Mouse (Mus musculus): ENCODE measurements at regions not wholly inside any gene's neighbourhood (a gene's known extent, or its start where the extent isn't known, plus 50 kb on each side); places are given as distances from the start of the nearest gene placed in this dataset.

- no peak for DNase-seq (ENCODE audit: low read depth, low spot score)
Measured at GRCm38 (mm10) chr9:47433185-47433584, 96.8 kb upstream of the Cadm1 start.

GRCm38 (mm10) chr9:47434091-47434490 lies 95.9 kb upstream of the Cadm1 start:
- DNase-seq (ENCODE audit: low read depth, low spot score), result no peak

DNA sequence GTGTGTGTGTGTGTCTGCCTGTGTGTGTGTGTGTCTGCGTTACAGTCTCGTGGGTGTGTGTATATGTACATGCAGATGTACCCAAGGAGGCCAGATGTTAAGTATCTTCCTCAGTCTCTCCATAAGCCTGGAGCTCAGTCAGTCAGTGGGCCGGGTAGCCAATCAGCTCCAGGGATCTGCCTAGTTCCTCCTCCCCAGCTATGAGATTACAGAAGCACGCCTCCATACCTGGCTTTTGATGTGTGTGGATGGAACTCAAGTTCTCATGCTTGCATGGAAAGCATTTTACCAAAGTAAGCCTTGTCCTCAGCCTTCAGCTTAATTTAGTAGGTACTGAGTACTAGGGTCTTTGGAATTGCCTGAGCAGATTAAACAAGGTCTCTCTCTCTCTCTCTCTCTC lies 91.0 kb upstream of the Cadm1 start:
- DNase-seq (ENCODE audit: low read depth, low spot score), result no peak

- DNase-seq (ENCODE audit: low read depth, low spot score), result no peak
Measured at GRCm38 (mm10) chr9:47439506-47439905, 90.5 kb upstream of the Cadm1 start.

DNA sequence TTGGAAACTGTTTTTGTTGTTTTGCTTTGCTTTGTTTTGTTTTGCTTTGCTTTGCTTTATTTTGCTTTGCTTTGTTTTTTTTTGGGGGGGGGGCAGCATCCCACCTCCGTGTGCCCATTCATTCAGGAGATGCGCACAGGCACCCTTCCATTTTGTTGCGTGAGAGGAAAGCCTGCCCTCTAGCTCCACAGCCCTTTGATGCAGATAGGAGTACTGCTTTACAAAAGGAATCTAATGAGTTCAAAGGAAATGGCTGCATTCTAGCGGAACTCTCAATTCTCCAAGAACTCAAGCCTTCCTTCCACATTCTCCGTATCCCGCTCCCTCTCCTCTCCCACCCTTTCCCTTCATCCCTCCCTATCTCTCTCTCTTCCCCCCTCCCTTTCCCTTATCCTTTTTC lies 89.8 kb upstream of the Cadm1 start:
- DNase-seq (ENCODE audit: low read depth, low spot score), result no peak

DNA sequence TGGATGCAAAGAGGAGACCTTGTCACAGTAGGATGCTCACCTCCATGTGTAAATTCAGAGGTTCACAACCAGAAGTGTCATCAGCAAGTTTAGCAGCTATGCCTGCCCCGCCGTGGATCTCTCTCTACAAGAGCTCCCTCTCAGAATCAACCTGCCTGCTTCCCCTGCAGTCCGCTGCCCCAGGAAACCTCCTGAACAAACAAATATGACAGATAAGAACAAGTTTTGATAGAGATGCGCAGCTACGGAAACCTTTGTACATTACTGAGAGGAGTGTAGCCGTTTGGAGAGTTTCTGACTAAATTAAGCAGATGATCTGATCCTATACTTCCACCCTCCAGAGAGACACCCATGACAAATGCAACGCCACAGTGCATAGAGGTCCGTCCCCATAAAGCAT lies 88.8 kb upstream of the Cadm1 start:
- no peak for DNase-seq (ENCODE audit: low read depth, low spot score)

- DNase-seq (ENCODE audit: low read depth, low spot score), result no peak
Measured at GRCm38 (mm10) chr9:47444168-47444567, 85.8 kb upstream of the Cadm1 start.

DNA sequence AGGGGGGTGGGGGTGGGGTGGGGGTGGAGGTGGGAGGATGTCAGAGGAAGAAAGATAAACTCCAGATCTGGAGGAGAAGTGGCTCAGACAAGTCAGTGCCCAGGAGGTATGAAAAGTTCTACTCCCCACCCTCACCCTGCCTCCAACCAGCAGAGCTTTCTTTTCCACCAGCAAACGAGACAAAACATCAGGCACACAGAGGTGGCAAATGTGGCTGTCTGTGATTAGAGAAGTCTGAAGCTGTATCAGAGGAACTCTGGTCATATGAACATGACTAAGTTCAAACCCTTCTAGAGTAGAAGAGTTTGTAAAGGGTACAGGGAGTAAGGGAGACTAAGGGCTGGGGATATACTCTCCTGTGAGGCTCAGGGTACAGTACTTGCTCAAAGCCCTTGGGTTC lies 85.2 kb upstream of the Cadm1 start:
- no peak for DNase-seq (ENCODE audit: low read depth, low spot score)

DNA sequence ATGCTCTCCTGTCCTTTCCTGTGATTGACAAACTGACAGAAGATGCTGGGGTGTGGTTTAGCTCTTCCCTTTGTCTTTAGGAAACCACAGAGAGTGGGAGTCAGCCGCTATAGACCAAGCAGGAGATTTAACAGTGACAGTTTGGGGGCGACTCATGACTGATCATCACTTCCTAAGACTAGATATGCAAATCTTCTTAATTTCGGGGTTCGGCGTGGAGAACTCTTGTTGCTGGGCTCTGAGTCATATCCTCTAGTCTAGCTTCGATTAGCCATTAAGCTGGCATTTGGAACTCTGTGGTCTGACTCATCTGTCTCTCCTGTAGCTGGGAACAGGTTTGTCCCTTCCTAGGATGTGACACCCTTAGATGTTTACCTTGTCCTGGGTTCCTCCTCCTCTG lies 84.6 kb upstream of the Cadm1 start:
- DNase-seq (ENCODE audit: low read depth, low spot score), result no peak

- no peak for DNase-seq (ENCODE audit: low read depth, low spot score)
Measured at GRCm38 (mm10) chr9:47452752-47453151, 77.2 kb upstream of the Cadm1 start.

- DNase-seq (ENCODE audit: low read depth, low spot score), result no peak
Measured at GRCm38 (mm10) chr9:47458721-47459418, 71.1 kb upstream of the Cadm1 start.

DNA sequence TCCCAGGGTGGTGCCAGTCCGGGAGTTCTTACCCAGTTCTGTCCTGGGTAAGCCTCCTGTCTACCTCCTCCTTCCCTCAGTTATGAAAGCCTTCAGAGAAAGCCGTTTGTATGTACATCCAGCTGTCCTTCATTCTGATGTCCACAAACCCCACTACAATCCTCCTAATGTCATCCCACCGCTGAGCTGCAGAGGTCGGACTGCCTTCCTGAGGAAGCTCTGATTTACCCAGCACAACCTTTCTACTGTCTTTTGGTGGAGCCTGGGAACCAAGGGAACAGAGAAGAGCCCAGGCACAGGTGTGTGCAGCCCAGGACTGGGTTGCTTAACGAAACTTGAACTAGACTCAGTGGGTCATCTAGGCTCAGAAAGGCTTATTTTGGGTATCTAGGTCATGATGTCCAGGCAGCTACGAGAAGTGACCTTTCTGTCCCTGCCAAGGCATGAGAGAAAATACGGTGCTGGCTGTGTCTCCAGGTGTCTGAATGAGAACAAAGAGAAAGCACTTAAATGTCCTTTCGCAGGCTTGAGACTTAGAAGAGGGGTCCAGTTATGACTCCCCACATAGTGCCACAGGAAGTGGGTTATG lies 70.4 kb upstream of the Cadm1 start:
- no peak for DNase-seq (ENCODE audit: low read depth, low spot score)

DNA sequence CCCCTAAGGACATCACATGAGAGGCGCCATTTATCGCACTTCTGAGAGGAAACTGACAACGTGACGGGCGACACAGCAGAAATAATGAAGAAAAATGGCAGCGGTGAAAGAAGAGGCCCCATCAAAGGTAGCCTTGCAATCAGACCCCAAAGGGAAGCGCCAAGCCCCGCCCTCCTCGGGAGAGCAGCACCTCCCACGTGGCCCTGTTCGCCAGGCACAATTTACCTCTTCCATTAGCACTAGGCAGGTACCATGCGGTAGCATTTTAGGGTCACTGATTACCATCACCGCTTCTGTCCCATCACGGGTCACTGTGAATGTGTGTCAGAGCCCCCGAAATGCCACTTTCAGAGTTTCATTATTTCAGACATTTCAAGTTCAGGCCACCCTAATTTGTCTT lies 69.7 kb upstream of the Cadm1 start:
- no peak for DNase-seq (ENCODE audit: low read depth, low spot score)

DNA sequence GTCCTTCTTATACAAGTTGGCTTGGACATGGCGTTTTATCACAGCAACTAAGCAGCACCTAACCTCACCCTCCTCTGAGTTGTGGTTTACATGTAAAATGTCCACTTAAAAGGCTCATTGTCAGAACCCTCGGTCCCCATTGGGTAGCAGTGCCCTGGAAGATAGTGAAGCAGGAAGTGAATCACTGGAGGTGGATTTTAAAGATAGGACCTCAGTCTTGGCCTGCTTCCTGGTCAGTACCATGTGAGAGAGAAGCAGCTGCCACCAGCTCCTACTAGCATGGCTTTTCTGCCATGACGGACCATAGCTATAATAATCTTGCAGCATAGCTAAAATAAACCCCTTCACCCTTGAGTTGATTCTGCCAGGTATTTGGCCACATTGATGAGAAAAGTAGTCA lies 68.1 kb upstream of the Cadm1 start:
- no peak for DNase-seq (ENCODE audit: low read depth, low spot score)

DNA sequence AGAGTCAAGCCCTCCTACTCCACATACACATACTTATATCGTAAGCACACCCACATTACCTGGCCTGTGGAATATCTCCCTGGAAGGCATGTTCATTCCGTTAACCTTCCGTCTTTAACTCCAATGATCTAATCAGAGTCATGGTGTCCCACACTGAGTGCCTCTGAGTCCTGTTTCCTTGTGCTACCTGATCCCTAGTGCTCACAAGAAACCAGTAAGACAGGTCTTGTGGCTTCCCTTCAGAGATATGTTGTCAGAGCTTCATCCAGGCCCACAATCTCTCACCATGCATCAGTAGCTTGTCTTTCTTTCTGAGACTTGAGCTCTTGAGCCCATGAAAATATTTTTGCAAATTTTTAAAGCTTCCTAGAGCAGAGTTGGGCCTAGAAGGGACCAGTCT lies 63.2 kb upstream of the Cadm1 start:
- DNase-seq (ENCODE audit: low read depth, low spot score), result no peak

- DNase-seq (ENCODE audit: low read depth, low spot score), result peak; percentile 13
Measured at GRCm38 (mm10) chr9:47467815-47468214, 62.2 kb upstream of the Cadm1 start.

- no peak for DNase-seq (ENCODE audit: low read depth, low spot score)
Measured at GRCm38 (mm10) chr9:47469576-47469975, 60.4 kb upstream of the Cadm1 start.

- DNase-seq (ENCODE audit: low read depth, low spot score), result no peak
Measured at GRCm38 (mm10) chr9:47470741-47471140, 59.2 kb upstream of the Cadm1 start.

- no peak for DNase-seq (ENCODE audit: low read depth, low spot score)
Measured at GRCm38 (mm10) chr9:47471767-47472420, 58.1 kb upstream of the Cadm1 start.

DNA sequence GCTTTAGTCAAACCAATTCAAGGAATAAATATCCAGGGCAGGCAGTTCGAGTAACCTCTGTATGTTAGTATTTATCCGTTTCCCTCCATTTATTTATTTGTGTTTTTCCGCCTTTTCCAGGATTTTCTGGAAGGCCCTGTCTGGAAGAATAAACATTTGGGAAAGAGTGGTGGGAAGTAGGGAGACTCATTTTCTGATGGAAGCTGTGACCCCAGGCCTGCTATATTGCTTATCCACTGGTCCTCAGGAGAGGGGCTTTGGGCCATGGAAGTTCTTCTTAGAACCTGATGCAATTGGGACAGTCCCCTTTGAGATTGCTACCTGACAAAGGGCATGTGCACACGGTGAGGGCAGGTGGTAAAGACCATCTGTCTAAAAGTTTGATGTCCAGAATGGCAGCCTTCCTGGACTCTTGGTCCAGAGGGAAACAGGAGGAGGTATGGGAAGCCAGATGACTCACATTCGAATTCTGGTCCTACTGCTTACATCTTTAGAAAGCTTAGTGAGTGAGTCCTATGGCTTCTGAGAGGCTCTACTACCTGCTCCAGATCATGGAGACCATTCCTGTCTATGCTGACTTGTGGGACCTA lies 56.1 kb upstream of the Cadm1 start:
- DNase-seq (ENCODE audit: low read depth, low spot score), result no peak

DNA sequence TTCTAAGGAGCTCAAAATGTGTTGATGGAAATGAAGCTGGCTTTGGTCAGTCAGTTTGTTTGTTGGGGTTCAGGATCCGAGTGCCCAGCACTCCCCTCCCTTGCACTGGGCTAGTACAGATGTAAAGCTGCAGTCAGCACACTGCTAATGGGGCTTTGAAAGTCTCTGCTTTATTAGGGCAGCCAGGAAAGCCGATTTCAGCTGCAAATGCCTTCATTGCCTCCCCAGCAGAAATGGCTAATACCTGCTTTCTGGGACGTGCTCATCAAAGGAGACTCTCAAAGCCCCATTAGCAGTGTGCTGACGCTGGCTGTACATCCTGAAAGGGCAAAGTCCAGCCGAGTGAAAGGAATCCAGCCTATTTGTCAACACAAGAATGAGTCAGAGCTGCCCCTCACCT lies 55.2 kb upstream of the Cadm1 start:
- no peak for DNase-seq (ENCODE audit: low read depth, low spot score)

DNA sequence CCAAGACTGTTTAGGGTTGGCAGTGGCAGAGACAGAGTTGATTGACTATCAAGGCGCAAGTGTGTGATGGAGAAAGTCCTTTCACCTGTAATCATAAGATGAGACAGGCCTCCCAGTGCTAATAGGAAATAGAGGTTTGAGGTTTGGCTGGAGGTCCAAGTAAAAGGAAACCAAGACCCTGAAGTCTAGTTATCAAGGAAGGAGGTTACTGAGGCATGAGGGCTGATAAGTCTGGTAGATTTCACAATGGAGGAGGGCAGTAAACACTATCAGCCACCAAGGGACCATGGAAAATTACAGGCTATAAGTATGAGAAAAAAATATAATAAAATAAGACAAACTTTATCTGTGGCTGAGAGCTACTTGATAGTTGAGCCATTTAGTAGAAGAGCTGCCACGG lies 52.1 kb upstream of the Cadm1 start:
- DNase-seq (ENCODE audit: low read depth, low spot score), result no peak
